Mouse (Mus musculus): ENCODE measurements around the gene Ccdc127.

The Ccdc127 gene

DNA sequence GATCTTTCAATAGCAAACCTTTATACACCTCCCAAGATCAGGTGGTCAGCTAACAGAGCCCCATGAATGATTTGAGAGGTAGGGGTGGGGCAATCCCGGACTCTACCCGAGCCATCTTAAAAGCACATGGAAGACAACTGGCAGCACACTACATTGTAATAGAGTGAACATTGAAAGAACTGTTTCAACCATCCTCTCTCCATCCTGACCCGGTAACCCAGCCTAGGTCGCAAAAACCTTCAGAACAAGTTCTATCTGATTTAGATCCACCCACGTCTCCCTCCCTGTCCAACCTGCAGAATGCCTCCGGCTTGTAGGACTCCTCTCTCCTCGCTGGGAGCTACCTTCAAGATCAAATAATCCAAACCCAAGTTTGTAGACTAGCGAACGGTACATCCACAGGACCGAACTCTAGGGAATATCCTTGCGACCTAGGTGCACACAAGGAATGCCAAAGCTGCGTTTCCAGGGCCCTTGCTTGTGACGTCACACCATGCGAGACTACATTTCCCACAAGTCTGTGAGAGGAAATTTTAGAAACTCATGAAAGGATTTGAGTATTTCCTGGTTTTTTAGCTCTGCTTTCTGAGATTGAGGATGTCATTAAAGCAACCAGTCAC is 40.4 kb downstream of the Ccdc127 start, which contains the start of gene Zfp72:
Zfp72 (minus strand) TSS at position 466 of the 620 bp plus-strand sequence.
- peak; percentile 85 for DNase-seq (ENCODE audit: low read depth, low spot score)

DNA sequence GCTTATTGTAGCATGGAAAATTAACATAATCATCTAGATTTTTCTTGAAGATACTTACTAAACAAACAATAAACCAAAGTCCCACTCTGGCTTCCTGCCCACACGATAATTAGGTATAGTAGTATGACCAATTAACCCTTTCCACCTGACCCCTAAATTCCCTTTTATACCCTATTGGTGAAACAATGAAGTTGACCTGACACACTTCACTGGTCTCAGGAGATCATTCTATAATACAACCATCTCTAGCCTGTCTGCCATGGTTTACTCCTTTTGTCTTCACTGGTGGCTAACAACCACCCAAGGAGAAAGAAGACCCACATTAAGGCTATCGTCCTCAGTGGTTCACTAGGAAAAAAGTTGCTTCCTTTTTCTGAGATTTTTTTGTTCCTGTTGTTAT is 41.0 kb downstream of the Ccdc127 start:
- no peak for DNase-seq (ENCODE audit: low read depth, low spot score)

DNA sequence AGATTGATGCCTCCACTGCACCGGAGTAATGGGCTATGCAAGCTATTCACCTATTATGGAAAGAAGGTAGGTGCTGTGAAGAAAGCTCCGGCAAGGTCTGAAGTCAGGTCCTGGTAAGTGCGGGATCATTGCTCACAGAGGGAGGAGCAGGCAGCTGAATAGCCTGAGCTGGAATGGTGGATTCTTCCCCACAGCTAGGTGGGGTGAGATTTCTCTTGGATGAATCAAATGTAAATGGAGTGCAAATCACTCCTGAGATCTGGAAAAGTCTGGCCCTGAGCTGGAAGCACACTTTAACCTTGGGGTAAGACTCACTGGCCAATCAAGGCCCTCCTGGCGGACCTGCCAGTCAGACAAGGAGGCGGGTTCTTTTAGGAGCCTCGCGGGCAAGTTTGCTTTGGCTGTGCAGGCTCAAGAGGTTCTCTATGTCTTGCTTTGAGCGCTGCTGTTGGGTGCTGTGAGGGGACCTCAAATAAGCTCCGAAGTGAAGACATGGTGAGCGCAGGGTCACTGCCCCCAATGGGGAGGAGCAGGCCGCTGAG is 49.3 kb downstream of the Ccdc127 start, which contains the start of gene Ftl1-ps1:
Ftl1-ps1 (plus strand) TSS at position 397 of the 542 bp plus-strand sequence.
- DNase-seq (ENCODE audit: low read depth, low spot score): peak; percentile 100
